Mouse (Mus musculus) frontal cortex, postnatal 10 days (tissue): ENCODE data around the gene Drc7.
A peak's percentile ranks its signal among the peaks of the same experiment; 100 is the strongest.

Experiments used
- DNase-seq, 2 experiments: peaks; one replicate each; pipeline ENCODE4 v3.0.0; 2022; ENCODE audit warnings: low spot score in 2 of 2, mixed read lengths in 1 of 2

Drc7 gene

GRCm38 (mm10) chr8:95059812-95060533 lies 5.1 kb downstream of the Drc7 start:
- DNase-seq, result no peak

- DNase-seq, result no peak
Measured at GRCm38 (mm10) chr8:95064531-95064930, 9.6 kb downstream of the Drc7 start.

GRCm38 (mm10) chr8:95067582-95067981 lies 12.7 kb downstream of the Drc7 start:
- DNase-seq, result no peak

GRCm38 (mm10) chr8:95075504-95075903 lies 20.6 kb downstream of the Drc7 start:
- DNase-seq, result no peak

- no peak for DNase-seq
Measured at GRCm38 (mm10) chr8:95076151-95076550, 21.2 kb downstream of the Drc7 start.

- DNase-seq, result no peak
Measured at GRCm38 (mm10) chr8:95078055-95078454, 23.2 kb downstream of the Drc7 start.

- DNase-seq, result no peak
Measured at GRCm38 (mm10) chr8:95079305-95079704, 24.4 kb downstream of the Drc7 start.

GRCm38 (mm10) chr8:95080381-95081341 lies 25.8 kb downstream of the Drc7 start, which contains the start of gene Katnb1:
Gene Katnb1 (plus strand): TSS chr8:95081186.
- peak; percentile 97 to 99 for DNase-seq

GRCm38 (mm10) chr8:95081650-95082049 lies 26.7 kb downstream of the Drc7 start:
- no peak for DNase-seq

- DNase-seq, result no peak
Measured at GRCm38 (mm10) chr8:95084261-95084660, 29.4 kb downstream of the Drc7 start.

- DNase-seq, result no peak
Measured at GRCm38 (mm10) chr8:95084744-95085431, 30.0 kb downstream of the Drc7 start.

GRCm38 (mm10) chr8:95085432-95086141 lies 30.7 kb downstream of the Drc7 start:
- no peak for DNase-seq

GRCm38 (mm10) chr8:95093574-95093973 lies 38.7 kb downstream of the Drc7 start:
- no peak for DNase-seq

- DNase-seq, result peak; percentile 54 to 66
Measured at GRCm38 (mm10) chr8:95099009-95099408, 44.1 kb downstream of the Drc7 start.

GRCm38 (mm10) chr8:95101972-95102371 lies 47.1 kb downstream of the Drc7 start:
- no peak for DNase-seq

- no peak for DNase-seq
Measured at GRCm38 (mm10) chr8:95107306-95107705, 52.4 kb downstream of the Drc7 start.

GRCm38 (mm10) chr8:95112594-95112993 lies 57.7 kb downstream of the Drc7 start:
- DNase-seq, result no peak

- no peak for DNase-seq
Measured at GRCm38 (mm10) chr8:95113108-95113507, 58.2 kb downstream of the Drc7 start.

GRCm38 (mm10) chr8:95113750-95114149 lies 58.8 kb downstream of the Drc7 start:
- no peak for DNase-seq

GRCm38 (mm10) chr8:95123455-95123854 lies 68.6 kb downstream of the Drc7 start:
- no peak for DNase-seq

- DNase-seq, result no peak
Measured at GRCm38 (mm10) chr8:95126497-95126896, 71.6 kb downstream of the Drc7 start.
